Mouse (Mus musculus) forebrain, embryonic 14.5 days (tissue): Measurements from ENCODE around the gene Trp53. TPM values are rescaled to one million over a fixed set of nuclear protein-coding genes. Genes with fewer than 3 reads are reported as not detected.

Source experiments
- ATAC-seq: fragments of 200-750 bp; cut with Nextera tagmentation; 2 replicates; pipeline ENCODE4 v1.8.0; 2017; ENCODE audit warnings: mild to moderate bottlenecking, moderate library complexity
- DNase-seq: peaks from one replicate; pipeline ENCODE4 v3.0.0-alpha.2; 2015; ENCODE audit warnings: low spot score
- H3K27ac ChIP-seq: fragments of 300-500 bp; sonication (generic); 2 replicates; pipeline ENCODE4 v1.5.1; 2014; ENCODE audit warnings: low read depth, mild to moderate bottlenecking, control low read depth, low read length, moderate library complexity
- H3K27me3 ChIP-seq: fragments of 300-500 bp; sonication (generic); replicated peaks from 2 replicates; pipeline ENCODE4 v1.6.1; 2014; ENCODE audit warnings: low read length, control low read depth, mixed read lengths; ENCODE audit not compliant: control insufficient read depth, insufficient read depth
- H3K36me3 ChIP-seq: fragments of 300-500 bp; sonication (generic); 2 replicates; pipeline ENCODE4 v1.6.1; 2014; ENCODE audit warnings: low read length, control low read depth; ENCODE audit not compliant: control insufficient read depth, insufficient read depth
- H3K4me1 ChIP-seq: fragments of 300-500 bp; sonication (generic); 2 replicates; pipeline ENCODE4 v1.6.1; 2014; ENCODE audit warnings: antibody characterized with exemption, low read length, control low read depth; ENCODE audit not compliant: control insufficient read depth, insufficient read depth
- H3K4me2 ChIP-seq: fragments of 300-500 bp; sonication (generic); 2 replicates; pipeline ENCODE4 v1.6.1; 2014; ENCODE audit warnings: mild to moderate bottlenecking, control low read depth, low read length
- H3K4me3 ChIP-seq: fragments of 300-500 bp; sonication (generic); 2 replicates; pipeline ENCODE4 v1.5.1; 2014; ENCODE audit warnings: low read depth, low read length, control low read depth
- H3K9ac ChIP-seq: fragments of 300-500 bp; sonication (generic); 2 replicates; pipeline ENCODE4 v1.6.1; 2014; ENCODE audit warnings: mild to moderate bottlenecking, low read length, control low read depth, moderate library complexity
- H3K9me3 ChIP-seq: fragments of 300-500 bp; sonication (generic); replicated peaks from 2 replicates; pipeline ENCODE4 v1.6.1; 2016; ENCODE audit warnings: low read length, control low read depth, mixed read lengths; ENCODE audit not compliant: control insufficient read depth
- WGBS: fragments of 180-500 bp; shearing (Covaris S2); extraction: QIAGEN DNeasy Blood & Tissue Kit; methylation state at CpG from one replicate; pipeline ENCODE4 v1.1.7; 2014; 5-methylcytosine and 5-hydroxymethylcytosine counted together
- polyA plus RNA-seq: library from polyadenylated mRNA; unstranded; fragments of >200 nt; fragmentation: Nextera tagmentation; extraction: Ambion mirVana; gene quantifications from 2 replicates; pipeline ENCODE4 v1.2.1, GENCODE M21; 2014

The Trp53 gene
- polyA plus RNA-seq, 1 experiment from 2014 or later: 113 TPM

DNA sequence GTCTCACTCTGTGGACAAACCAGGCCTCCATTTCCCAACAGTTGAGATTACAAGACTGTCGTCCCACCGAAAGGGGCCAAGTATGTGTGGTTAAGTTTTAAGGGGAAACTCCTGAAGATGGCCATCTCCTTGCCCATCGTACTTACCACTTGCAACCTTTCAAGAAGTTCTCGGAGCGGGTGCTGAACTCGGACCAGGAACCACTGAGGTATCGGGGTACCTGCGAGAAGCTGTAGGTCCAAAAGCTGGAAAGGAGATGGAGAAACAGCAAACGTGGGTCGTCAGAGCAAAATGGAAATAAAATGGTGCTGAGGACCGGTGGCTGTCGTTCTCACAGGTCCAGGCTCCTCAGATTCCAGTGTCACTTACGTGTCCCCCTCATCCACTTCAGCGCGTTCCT, 1.9 kb upstream of the Trp53 start:
- Histone ChIP-seq H3K4me3 (peak overlapping the region; percentile 72), H3K27ac (no peak overlapping the region), H3K36me3 (peaks cover 30% of the 10 kb centered on the region), H3K4me2 (peak overlapping the region; percentile 85), H3K27me3 (no peaks in the 10 kb centered on the region), H3K9ac (peak overlapping the region; percentile 82), H3K9me3 (no peaks in the 10 kb centered on the region), H3K4me1 (peaks cover 22% of the 10 kb centered on the region)
- 12% methylated on average over 15 of the region's 15 CpGs for WGBS
- no peak for DNase-seq
- ATAC-seq: no peak

DNA sequence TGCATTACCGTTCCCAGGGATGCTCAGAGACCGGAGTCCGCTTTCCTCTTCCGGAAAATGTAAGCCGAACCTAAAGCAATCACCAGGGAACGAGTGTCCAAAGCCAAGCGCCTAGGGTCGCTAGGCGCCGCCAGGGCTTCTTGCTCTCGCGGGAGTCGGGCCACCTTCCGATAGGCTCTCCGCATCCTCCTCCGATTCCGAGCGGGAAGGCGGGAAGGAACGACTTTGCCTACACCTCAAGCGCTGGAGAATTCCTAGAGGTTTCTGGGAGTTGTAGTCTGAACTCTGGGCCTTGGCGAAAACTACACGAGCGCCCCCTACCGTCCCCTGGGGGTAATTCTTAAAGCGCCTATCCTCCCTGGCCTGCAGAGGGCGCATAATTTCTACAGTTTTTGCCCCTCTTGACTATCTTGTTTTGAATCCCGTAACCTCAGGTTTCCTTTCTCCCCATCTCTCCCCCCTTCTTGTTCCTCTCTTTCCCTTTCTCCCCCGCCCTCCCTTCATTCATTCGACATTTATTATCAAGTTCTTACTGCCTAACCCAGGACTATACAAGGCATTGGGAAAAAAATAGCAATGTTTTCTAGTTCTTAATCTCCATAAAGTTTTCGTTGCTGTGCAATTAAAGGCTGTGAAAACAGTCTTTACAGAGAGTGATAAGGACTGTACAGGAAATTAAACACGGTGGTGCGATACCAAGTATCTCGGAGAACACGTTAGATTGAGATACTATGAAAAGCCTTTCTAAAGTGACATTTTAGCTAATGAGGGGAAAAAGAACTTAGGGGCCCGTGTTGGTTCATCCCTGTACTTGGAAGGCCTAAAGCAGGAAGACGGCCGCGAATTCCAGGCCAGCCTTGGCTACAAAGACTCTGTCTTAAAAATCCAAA, 786 bp upstream of the Trp53 start:
- Histone ChIP-seq H3K27ac (peak overlapping the region; percentile 92), H3K4me3 (peak overlapping the region; percentile 72), H3K9me3 (no peaks in the 10 kb centered on the region), H3K9ac (peak overlapping the region; percentile 82), H3K27me3 (no peaks in the 10 kb centered on the region), H3K4me1 (peaks cover 22% of the 10 kb centered on the region), H3K36me3 (peaks cover 29% of the 10 kb centered on the region), H3K4me2 (peak overlapping the region; percentile 85)
- WGBS: 2% methylated on average over 39 of the region's 39 CpGs
- ATAC-seq (peak; percentile 92), DNase-seq (peak; percentile 99)

DNA sequence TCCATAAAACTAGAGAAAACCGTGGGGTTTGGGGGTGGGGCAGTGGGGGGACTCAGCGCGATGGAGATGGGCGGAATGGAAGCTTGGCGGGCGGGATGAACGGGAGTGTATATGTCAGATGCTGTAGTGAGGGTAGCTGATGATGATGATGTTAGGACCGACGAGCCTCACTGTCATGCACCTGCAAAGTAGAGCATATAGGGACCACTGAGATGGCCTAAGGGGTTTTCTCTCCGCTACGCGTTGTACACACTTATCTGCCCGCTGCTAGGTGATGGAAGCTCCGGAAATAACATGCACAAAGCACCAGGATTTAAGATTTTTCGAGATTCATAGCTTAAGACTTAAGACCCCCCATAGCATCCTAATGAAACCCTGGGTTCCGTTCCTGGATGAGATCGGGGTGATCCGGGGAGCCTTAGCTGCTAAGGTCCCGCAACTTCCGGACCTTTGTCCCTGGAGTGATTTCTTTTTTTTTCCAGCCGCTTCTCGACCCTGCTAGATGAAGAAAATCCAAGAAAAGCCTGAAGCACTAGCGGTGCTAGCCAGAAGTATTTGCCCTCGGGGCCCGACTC, 500 bp downstream of the Trp53 start:
- ATAC-seq (0 out of 2 replicates have a peak, but pooled peaks have one; percentile 1), DNase-seq (no peak)
- H3K4me2 ChIP-seq: peak overlapping the region; percentile 68
- H3K9me3 ChIP-seq: no peaks in the 10 kb centered on the region
- peaks cover 22% of the 10 kb centered on the region for H3K4me1 ChIP-seq
- H3K27me3 ChIP-seq: no peaks in the 10 kb centered on the region
- H3K9ac ChIP-seq: peak overlapping the region; percentile 82
- peak overlapping the region; percentile 66 for H3K4me3 ChIP-seq
- peaks cover 21% of the 10 kb centered on the region for H3K36me3 ChIP-seq
- peak overlapping the region; percentile 92 for H3K27ac ChIP-seq
- WGBS: under 1% methylated on average over 25 of the region's 25 CpGs

DNA sequence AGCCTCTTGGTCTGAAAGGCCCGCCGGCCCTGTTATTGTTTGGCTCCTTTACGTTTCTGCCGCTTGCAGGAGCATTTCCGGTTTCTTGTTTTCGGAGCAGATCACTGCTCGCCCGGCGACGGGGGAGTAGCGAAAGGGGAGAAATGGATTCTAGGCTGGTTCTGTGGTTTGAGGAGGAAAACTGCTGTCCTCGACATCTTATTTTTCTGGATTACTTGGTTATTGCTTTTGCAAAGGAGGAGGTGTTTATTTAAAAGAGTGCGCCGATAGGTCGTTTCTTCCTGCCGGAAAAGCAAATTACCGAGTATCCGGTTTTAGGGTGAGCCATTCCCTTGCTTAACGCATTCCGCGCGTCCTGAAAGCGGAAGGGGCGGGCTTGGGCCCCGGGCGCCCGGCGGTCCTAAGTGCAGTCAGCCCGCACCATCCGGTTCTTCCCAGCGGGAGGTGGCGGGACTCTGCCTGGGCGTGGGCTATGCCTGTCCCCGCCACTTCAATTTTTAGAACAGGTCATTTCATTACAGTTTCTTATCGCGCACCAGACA, 1.1 kb downstream of the Trp53 start:
- peak overlapping the region; percentile 82 for H3K9ac ChIP-seq
- ATAC-seq: peak; percentile 82
- WGBS: under 1% methylated on average over 36 of the region's 36 CpGs

DNA sequence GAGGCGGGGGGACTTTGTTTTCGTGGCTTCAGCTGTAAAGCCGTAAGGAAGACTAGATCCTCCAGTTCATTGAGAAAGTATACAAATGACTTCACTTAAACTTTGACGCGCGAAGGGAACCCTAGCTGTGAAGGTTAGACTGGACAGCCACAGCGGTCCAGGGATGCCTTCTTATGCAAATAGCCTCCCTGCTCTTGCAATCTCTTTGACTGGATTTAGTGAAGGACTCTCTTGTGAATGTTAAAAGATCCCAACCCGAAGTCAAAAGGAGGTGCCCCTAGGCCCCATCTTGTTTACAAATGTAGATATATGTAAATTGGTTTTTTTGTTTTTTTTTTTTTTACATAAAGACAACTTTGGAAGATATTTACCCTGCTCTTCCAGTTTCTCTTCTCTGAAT, 1.7 kb downstream of the Trp53 start:
- H3K27me3 ChIP-seq: no peaks in the 10 kb centered on the region
- H3K9ac ChIP-seq: peak overlapping the region; percentile 82
- WGBS: 0% methylated on average over 8 of the region's 8 CpGs
- H3K36me3 ChIP-seq: peaks cover 15% of the 10 kb centered on the region; the same call in 1 of the 2 replicates
- H3K9me3 ChIP-seq: no peaks in the 10 kb centered on the region
- ATAC-seq (no peak), DNase-seq (no peak)
- peak overlapping the region; percentile 68 for H3K4me2 ChIP-seq
- peak overlapping the region; percentile 92 for H3K27ac ChIP-seq
- H3K4me3 ChIP-seq: peak overlapping the region; percentile 66
- peaks cover 22% of the 10 kb centered on the region for H3K4me1 ChIP-seq

More for the DNA sequence above, 1.1 kb downstream of the Trp53 start:
- Histone ChIP-seq H3K36me3 (peaks cover 15% of the 10 kb centered on the region; the same call in 1 of the 2 replicates), H3K9me3 (no peaks in the 10 kb centered on the region), H3K27ac (peak overlapping the region; percentile 92), H3K4me3 (peak overlapping the region; percentile 66), H3K4me2 (peak overlapping the region; percentile 68), H3K4me1 (peaks cover 22% of the 10 kb centered on the region), H3K27me3 (no peaks in the 10 kb centered on the region)
- peak; percentile 97 for DNase-seq

DNA sequence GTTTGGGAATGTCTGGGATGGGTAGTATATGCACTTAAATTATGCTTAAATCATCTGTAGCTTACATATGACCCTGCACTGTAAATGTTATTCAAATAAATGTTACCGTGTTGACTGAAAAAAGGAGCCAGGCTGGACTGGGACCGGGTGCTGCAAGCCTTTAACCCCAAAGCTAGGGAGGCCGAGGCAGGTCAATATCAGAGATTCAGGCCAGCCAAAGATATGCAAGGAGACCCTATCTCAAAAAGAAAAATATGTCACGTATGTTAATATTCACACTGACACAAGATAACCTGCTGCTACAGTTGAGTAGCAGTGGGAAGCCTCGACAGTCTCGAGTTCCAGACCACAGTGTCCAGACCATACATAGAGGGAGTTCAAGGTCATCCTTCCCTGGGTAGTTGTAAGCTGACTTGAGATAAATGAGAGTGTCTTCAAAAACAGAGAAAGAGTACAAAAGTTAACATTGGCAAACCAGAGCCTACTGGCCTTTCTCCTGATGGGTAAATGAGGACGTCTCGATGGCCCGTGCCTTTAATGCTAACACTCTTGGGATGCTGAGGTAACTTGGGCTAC, 2.2 kb downstream of the Trp53 start:
- Histone ChIP-seq H3K27ac (no peak overlapping the region), H3K4me2 (peak overlapping the region; percentile 68), H3K4me3 (peak overlapping the region; percentile 66), H3K36me3 (peaks cover 19% of the 10 kb centered on the region), H3K9ac (peak overlapping the region; percentile 82; the same call in 1 of the 2 replicates), H3K9me3 (no peaks in the 10 kb centered on the region), H3K4me1 (peaks cover 18% of the 10 kb centered on the region), H3K27me3 (no peaks in the 10 kb centered on the region)
- ATAC-seq: no peak
- no peak for DNase-seq
- 65% methylated on average over 9 of the region's 9 CpGs for WGBS

DNA sequence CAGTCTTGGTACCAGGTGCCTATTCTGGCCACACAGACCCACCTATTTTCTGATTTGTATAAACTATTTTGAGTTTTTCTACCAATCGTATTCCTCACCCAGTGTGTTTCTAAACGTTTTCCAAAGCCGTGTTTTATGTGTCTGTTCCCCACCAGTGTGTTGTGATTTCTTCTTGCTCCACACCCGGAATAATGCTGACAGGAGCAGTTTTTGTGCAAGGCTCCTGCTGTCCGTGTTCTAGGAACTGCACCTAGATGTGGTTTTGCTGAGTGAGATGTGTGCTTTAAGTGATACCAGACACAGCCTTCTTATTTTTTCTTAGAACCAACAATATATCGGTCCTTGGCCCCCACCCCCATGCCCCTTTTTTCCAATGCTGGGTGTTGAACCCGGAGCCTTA, 3.8 kb downstream of the Trp53 start:
- no peaks in the 10 kb centered on the region for H3K27me3 ChIP-seq
- H3K9me3 ChIP-seq: no peaks in the 10 kb centered on the region
- H3K27ac ChIP-seq: no peak overlapping the region
- WGBS: 89% methylated on average over 7 of the region's 7 CpGs
- H3K4me2 ChIP-seq: no peak overlapping the region
- H3K36me3 ChIP-seq: peaks cover 36% of the 10 kb centered on the region
- DNase-seq (no peak), ATAC-seq (no peak)
- H3K4me3 ChIP-seq: no peak overlapping the region
- no peak overlapping the region for H3K9ac ChIP-seq
- peaks cover 5% of the 10 kb centered on the region for H3K4me1 ChIP-seq

DNA sequence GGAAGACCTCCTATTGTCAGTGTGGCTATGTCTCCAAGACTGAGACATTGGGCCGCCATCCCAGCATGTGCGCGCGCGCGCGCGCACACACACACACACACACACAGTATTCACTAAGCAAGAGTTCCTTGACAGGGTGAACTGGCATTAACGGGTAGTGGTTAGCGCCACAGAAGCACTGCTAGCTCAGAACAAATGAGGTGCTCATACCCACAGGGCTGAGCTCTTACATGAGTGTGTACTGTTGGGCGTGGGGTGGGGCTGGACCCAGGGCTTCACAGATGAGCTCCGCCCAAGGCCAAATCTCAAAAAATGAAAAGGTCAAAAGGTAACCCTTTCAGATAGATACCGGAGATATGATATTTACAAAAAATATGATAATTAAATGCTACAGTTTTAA, 4.8 kb downstream of the Trp53 start:
- ATAC-seq: no peak
- no peak overlapping the region for H3K27ac ChIP-seq
- peaks cover 5% of the 10 kb centered on the region for H3K4me1 ChIP-seq
- no peaks in the 10 kb centered on the region for H3K9me3 ChIP-seq
- no peak overlapping the region for H3K4me2 ChIP-seq
- no peak overlapping the region for H3K4me3 ChIP-seq
- no peak for DNase-seq
- no peak overlapping the region for H3K9ac ChIP-seq
- WGBS: 89% methylated on average over 13 of the region's 13 CpGs
- peaks cover 46% of the 10 kb centered on the region for H3K36me3 ChIP-seq
- no peaks in the 10 kb centered on the region for H3K27me3 ChIP-seq
